Mouse (Mus musculus): ENCODE results near the gene Tomm22.

GRCm38 (mm10) chr15:79688268-79688956 is 17.8 kb downstream of the Tomm22 start:
- TF ChIP-seq EP300 (IDR thresholded peaks at IDR 0.05; ENCODE audit: insufficient read depth, low read depth, low read length), result no peak
- TF ChIP-seq CTCF (IDR thresholded peaks at IDR 0.05; ENCODE audit: low read depth, low read length), result no peak
- no peak for TF ChIP-seq POLR2A (IDR thresholded peaks at IDR 0.05; ENCODE audit: insufficient read depth, low read length)

Measured in ES-Bruce4 (cell line).